Mouse (Mus musculus): ENCODE measurements around the gene Paqr9.

DNA sequence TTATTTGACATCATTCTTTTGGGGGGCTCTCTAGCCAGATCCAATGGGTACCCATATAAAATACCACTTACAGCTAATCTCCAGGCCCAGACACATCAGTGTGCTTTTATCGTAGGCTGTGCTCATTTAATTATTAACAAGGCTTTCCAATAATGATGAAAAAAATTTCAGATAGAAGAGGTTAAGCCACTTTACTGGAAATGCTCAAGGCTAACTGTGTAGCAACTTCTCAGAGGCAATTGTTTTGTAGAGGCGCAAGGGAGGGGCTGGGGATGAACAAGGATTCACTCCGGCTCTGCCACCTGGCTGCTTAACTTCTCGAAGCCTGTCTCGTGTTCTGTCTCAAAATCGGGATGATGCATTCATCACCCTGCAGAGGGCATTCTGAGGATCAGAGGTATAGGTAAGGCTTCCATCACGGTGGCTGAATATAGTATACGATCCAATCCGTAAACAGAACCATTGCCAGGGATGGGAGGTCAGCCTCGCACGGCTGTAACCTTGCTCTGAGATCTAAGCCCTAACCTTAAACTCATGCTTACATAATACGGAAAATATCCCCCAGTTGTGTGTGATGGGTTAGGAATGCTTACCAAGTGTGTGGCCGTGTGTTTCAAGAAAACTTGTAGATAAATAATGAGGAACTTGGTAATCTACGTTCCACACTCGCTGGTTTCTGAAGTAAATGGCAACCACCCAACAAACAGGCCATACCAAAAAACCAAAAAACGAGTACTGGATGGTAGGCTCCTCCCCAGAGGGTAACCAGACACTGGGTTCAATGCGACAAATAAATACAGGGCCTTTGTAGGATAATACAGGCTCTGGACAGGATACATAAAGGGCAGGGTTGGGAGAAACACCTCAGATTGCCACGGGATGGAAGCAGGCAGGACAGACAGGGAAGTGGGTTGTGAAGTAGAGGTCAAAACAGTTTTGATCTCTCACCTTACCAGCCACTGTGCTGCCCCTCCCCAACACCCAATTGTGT, 4.9 kb upstream of the Paqr9 start:
- TF ChIP-seq CTCF (IDR thresholded peaks at IDR 0.05; ENCODE audit: extremely low read depth, insufficient read depth, insufficient read length, insufficient replicate concordance) (no peak), POLR2A (IDR thresholded peaks at IDR 0.05; ENCODE audit: low read depth, low read length) (no peak)
